Mouse (Mus musculus) liver, embryonic 14.5 days (tissue): Measurements from ENCODE around the gene Trmt61a. TPM values are rescaled to one million over a fixed set of nuclear protein-coding genes. Genes with fewer than 3 reads are reported as not detected.
"Not testable (repeated sequence)": the region's sequence is repeated elsewhere in the genome, so short reads cannot be mapped to it uniquely, and the experiment has no call there.

ENCODE experiments used
- ATAC-seq: fragments of 200-750 bp; cut with Nextera tagmentation; 2 replicates; pipeline ENCODE4 v1.8.0; 2017; ENCODE audit warnings: moderate number of reproducible peaks, mild to moderate bottlenecking, moderate library complexity; ENCODE audit not compliant: insufficient read depth
- DNase-seq, 3 experiments: peaks; one replicate each; pipeline ENCODE4 v3.0.0-alpha.2; 2012 to 2013; ENCODE audit warnings: low read depth in 3 of 3, low spot score in 3 of 3
- H3K27ac ChIP-seq: fragments of 300-500 bp; sonication (generic); 2 replicates; pipeline ENCODE4 v1.5.1; 2014; ENCODE audit warnings: moderate library complexity, mild to moderate bottlenecking, control low read depth, inconsistent platforms
- H3K27me3 ChIP-seq: fragments of 300-500 bp; sonication (generic); 2 replicates; pipeline ENCODE4 v1.6.1; 2014; ENCODE audit warnings: mild to moderate bottlenecking, low read length, moderate library complexity; ENCODE audit not compliant: control insufficient read depth, insufficient read depth
- H3K36me3 ChIP-seq: fragments of 300-500 bp; sonication (generic); replicated peaks from 2 replicates; pipeline ENCODE4 v1.6.1; 2014; ENCODE audit warnings: low read depth; ENCODE audit not compliant: control insufficient read depth, insufficient read depth
- H3K4me1 ChIP-seq, 2 experiments: fragments of 200-500 bp in 1 of 2; fragments of 300-500 bp in 1 of 2; sonication (generic) in 1 of 2; replicated peaks; 2 replicates each; pipeline ENCODE4 v1.6.1; 2012 to 2014; ENCODE audit warnings: antibody characterized with exemption in 1 of 2, inconsistent platforms in 1 of 2, low read length in 1 of 2; ENCODE audit not compliant: control insufficient read depth in 2 of 2, insufficient read depth in 2 of 2
- H3K4me2 ChIP-seq: fragments of 300-500 bp; sonication (generic); 2 replicates; pipeline ENCODE4 v1.6.1; 2014; ENCODE audit warnings: low read depth, mild to moderate bottlenecking, control low read depth, moderate library complexity
- H3K4me3 ChIP-seq, 2 experiments: fragments of 200-500 bp in 1 of 2; fragments of 300-500 bp in 1 of 2; sonication (generic) in 1 of 2; 2 replicates each; pipeline ENCODE4 v1.5.1; 2012 to 2014; ENCODE audit warnings: low read depth in 2 of 2, low read length in 2 of 2, mild to moderate bottlenecking in 2 of 2, control low read depth in 1 of 2, inconsistent platforms in 1 of 2, moderate library complexity in 1 of 2; ENCODE audit not compliant: insufficient read depth in 1 of 2
- H3K9ac ChIP-seq: fragments of 300-500 bp; sonication (generic); replicated peaks from 2 replicates; pipeline ENCODE4 v1.6.1; 2014; ENCODE audit warnings: mild to moderate bottlenecking, control low read depth, moderate library complexity
- H3K9me3 ChIP-seq: fragments of 300-500 bp; sonication (generic); 2 replicates; pipeline ENCODE4 v1.6.1; 2016; ENCODE audit warnings: low read length, mixed read lengths; ENCODE audit not compliant: control insufficient read depth
- CTCF ChIP-seq: IDR thresholded peaks from 2 replicates; pipeline ENCODE4 v1.5.1; 2016; ENCODE audit warnings: antibody characterized with exemption, low read depth, control low read depth
- EP300 ChIP-seq: IDR thresholded peaks from 2 replicates; pipeline ENCODE4 v1.6.1; 2016; ENCODE audit warnings: antibody characterized with exemption, low read depth
- WGBS: fragments of 180-500 bp; shearing (Covaris S2); extraction: QIAGEN DNeasy Blood & Tissue Kit; methylation state at CpG from one replicate; pipeline ENCODE4 v1.1.7; 2014; ENCODE audit not compliant: insufficient replicate concordance; 5-methylcytosine and 5-hydroxymethylcytosine counted together
- polyA plus RNA-seq, 2 experiments: library from polyadenylated mRNA; depleted of rRNA in 1 of 2; stranded (reverse) in 1 of 2; unstranded in 1 of 2; fragments of >200 nt; fragmentation: Nextera tagmentation in 1 of 2; extraction: Ambion mirVana in 1 of 2; gene quantifications; 2 replicates each; pipeline versions ENCODE4 v1.2.1 to v1.2.3; 2012 to 2014

The Trmt61a gene
- polyA plus RNA-seq, 2 experiments: 3.3 to 19.3 TPM

DNA sequence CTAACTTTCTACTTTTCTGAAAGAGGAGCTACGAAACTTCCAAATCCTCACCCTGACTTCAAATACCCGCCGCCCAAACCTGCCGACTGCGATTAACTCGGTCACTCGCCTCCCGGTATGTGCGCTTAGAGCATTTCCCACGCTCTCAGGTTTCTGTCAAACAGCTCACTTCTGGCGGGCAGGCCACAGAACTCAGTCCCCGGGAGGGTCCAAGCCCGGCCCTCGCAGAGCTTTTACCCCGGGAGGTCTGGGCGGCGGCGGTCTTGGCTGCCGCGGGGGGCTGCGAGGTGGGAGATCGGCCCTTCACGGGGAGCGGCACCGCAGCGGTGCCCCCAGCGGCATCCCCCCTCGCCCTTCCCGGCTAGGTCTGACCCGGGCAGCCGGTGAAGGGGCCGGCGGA is 34.6 kb downstream of the Trmt61a start:
- H3K9me3 ChIP-seq: no peaks in the 10 kb centered on the region
- peak overlapping the region; percentile 86 for H3K4me2 ChIP-seq
- WGBS: 2% methylated on average over 29 of the region's 33 CpGs
- no peaks in the 10 kb centered on the region for H3K27me3 ChIP-seq
- no peak for DNase-seq
- peaks cover 0 to 16% of the 10 kb centered on the region in 2 experiments for H3K4me1 ChIP-seq
- H3K27ac ChIP-seq: no peak overlapping the region; the same call in 1 of the 2 replicates
- H3K4me3 ChIP-seq: peak overlapping the region; percentile 89 to 95
- ATAC-seq: peak; percentile 19; the same call in 1 of the 2 replicates
- H3K9ac ChIP-seq: peak overlapping the region; percentile 87
- peaks cover 23% of the 10 kb centered on the region for H3K36me3 ChIP-seq
- TF ChIP-seq CTCF (no peak), EP300 (no peak)

DNA sequence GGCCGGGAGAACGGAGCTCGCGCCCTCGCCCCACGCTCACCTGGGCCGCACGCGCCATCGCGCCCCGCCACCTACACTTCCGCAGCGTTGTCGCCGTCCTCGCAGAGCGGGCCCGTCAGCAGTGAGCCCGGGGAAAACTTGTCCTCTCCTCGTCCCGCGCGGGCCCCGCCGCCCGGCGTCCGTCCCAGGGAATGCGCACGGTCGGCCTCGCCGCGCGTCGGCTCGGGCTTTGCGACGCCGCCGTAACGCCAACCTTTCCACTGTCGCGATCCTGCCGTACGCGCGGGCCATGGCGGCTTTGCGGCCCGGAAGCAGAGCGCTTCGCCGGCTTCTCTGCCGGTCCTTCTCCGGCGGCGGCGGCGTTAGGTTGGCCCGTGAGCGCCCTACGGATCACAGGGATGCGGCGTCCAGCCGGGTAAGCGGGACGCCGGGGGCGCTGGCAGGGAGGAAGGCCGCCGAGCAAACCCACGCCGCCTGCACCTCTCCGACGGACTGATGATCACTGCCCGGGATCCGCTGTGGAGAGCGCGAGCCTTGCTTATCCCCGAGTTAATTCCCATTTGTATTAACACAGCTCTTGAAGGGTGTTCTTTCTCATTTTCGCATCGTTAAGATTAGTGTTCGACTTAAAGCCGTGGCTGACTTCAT is 35.2 kb downstream of the Trmt61a start, which contains the start of the genes Bag5 and Apopt1:
Gene Bag5 (minus strand): TSS at position 254 of the 648 bp plus-strand sequence.
Gene Apopt1 (plus strand): TSS at position 258 of the 648 bp plus-strand sequence.
- no peaks in the 10 kb centered on the region for H3K9me3 ChIP-seq
- under 1% methylated on average over 85 of the region's 86 CpGs for WGBS
- TF ChIP-seq CTCF (no peak), EP300 (no peak)
- peak within 1 kb of the TSS; percentile 87 for H3K9ac ChIP-seq
- peaks cover 23% of the 10 kb centered on the region for H3K36me3 ChIP-seq
- H3K4me3 ChIP-seq: peak within 1 kb of the TSS; percentile 89 to 95
- H3K27ac ChIP-seq: peak within 1 kb of the TSS; percentile 36
- no peaks in the 10 kb centered on the region for H3K27me3 ChIP-seq
- ATAC-seq (peak; percentile 86), DNase-seq (peak; percentile 73 to 74 (median 74))
- peaks cover 0 to 16% of the 10 kb centered on the region in 2 experiments for H3K4me1 ChIP-seq
- H3K4me2 ChIP-seq: peak within 1 kb of the TSS; percentile 86

DNA sequence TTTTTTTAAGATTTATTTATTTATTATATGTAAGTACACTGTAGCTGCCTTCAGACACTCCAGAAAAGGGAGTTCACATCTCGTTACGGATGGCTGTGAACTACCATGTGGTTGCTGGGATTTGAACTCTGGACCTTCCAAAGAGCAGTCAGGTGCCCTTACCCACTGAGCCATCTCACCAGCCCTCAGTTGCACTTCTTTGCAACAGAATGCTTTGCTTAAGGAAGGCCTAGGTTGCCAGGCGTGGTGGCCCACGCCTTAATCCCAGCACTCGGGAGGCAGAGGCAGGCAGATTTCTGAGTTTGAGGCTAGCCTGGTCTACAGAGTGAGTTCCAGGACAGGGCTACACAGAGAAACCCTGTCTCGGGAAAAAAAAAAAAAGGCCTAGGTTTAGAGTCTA is 36.0 kb downstream of the Trmt61a start:
- not testable (repeated sequence) for ATAC-seq, H3K27me3 ChIP-seq, DNase-seq, H3K9me3 ChIP-seq, H3K27ac ChIP-seq, H3K9ac ChIP-seq
- peak overlapping the region; percentile 86 for H3K4me2 ChIP-seq
- peaks cover 23% of the 10 kb centered on the region for H3K36me3 ChIP-seq
- H3K4me3 ChIP-seq: peak overlapping the region; percentile 26 to 89; a peak in 3 of 4 replicates
- WGBS: 65% methylated on average over 6 of the region's 6 CpGs
- peaks cover 0 to 16% of the 10 kb centered on the region in 2 experiments for H3K4me1 ChIP-seq

DNA sequence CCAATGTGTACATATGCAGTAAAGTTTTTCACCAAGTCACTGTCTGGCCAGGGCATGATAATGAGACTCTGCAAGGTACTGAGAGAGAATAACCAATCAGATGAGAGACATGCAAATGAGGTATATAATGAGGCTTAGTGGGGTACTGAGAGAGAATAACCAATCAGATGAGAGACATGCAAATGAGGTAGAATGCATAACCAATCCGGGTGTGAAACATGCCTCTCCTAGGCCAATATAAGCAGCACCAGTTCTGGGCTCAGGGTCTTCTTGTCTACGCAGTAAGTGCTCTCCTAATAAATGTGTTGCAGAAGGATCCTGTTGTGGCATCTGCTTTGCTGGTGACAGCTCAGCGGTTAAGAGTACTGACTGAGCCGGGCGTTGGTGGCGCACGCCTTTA is 38.6 kb downstream of the Trmt61a start:
- ATAC-seq (no peak; the same call in 1 of the 2 replicates), DNase-seq (no peak)
- Histone ChIP-seq H3K27ac (no peak overlapping the region), H3K27me3 (no peaks in the 10 kb centered on the region), H3K9me3 (no peaks in the 10 kb centered on the region), H3K4me3 (no peak overlapping the region), H3K4me2 (no peak overlapping the region), H3K4me1 (peaks cover 0 to 16% of the 10 kb centered on the region in 2 experiments), H3K9ac (no peak overlapping the region), H3K36me3 (no peaks in the 10 kb centered on the region)
- 91% methylated on average over 7 of the region's 7 CpGs for WGBS
- no peak for TF ChIP-seq CTCF
- TF ChIP-seq EP300: no peak

DNA sequence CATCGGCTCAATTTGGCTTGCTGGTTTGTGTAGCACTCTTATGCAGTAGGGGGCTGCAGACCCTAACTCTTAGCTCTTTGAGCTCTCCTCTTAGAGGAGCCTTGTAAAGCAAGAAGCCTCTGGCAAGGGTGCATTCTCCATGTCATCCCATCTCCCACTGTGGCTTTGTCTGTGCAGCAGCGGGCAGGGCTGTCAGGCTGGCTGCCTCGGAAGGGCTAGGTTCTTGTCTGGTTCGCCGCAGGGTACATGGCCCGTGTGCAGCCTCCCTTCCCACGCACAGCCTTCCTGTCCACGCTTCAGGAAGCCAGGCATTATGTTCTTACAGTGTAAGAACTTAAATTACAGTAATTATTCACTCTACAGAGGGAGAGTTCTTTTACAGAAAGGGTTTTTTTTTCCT is 40.8 kb downstream of the Trmt61a start:
- DNase-seq: no peak
- 71% methylated on average over 8 of the region's 8 CpGs for WGBS

More for the DNA sequence above, 40.8 kb downstream of the Trmt61a start:
- Histone ChIP-seq H3K27ac (no peak overlapping the region), H3K9me3 (no peaks in the 10 kb centered on the region), H3K36me3 (no peaks in the 10 kb centered on the region; the same call in 1 of the 2 replicates), H3K4me1 (peaks cover 0 to 8% of the 10 kb centered on the region in 2 experiments; a peak in 3 of 4 replicates), H3K4me2 (no peak overlapping the region), H3K27me3 (no peaks in the 10 kb centered on the region), H3K9ac (no peak overlapping the region), H3K4me3 (no peak overlapping the region)
- ATAC-seq: no peak
- TF ChIP-seq EP300 (no peak), CTCF (no peak)
